Mouse (Mus musculus): ENCODE data around the gene Tbl1xr1. TPM values are rescaled to one million over a fixed set of nuclear protein-coding genes. Genes with fewer than 3 reads are reported as not detected.

Tbl1xr1 gene
- total and polyA plus RNA-seq, 2 experiments from 2014 or later = 7.5 to 44.9 TPM

DNA sequence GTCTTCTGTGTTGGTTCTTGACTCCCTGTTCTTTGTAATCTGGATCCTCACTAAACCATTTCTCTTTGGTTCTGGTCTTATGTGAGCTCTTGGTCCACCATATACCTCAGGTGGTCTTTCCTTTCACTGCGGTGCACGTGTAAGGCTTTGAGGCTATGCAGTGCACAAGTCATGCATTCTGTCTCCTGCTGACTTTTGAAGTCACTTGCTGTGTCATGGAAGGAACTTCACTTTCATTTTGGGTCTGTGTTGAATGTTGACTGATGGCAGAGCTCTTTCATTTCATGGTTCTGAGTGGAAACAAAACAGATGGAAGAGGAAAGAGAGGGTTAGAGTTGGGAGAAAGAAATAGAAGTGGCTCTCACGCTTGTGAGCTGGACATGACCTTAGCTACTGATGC, 13.4 kb downstream of the Tbl1xr1 start:
- TF ChIP-seq CTCF (IDR thresholded peaks at IDR 0.05; ENCODE audit: low read depth) = no peak
- no peak for ATAC-seq
- 82% methylated on average over 3 of the region's 3 CpGs for WGBS
- no peak overlapping the region for H3K4me3 ChIP-seq (ENCODE audit: low read depth, low read length)
- no peak overlapping the region for H3K27ac ChIP-seq (ENCODE audit: low read depth, low read length)
- no peak for DNase-seq
- H3K36me3 ChIP-seq (ENCODE audit: insufficient read depth) = no peaks in the 10 kb centered on the region
- no peaks in the 10 kb centered on the region for H3K4me1 ChIP-seq (ENCODE audit: insufficient read depth)
- H3K9me3 ChIP-seq (ENCODE audit: low read length) = no peaks in the 10 kb centered on the region
- no peak overlapping the region for H3K9ac ChIP-seq
- no peak overlapping the region for H3K4me2 ChIP-seq (ENCODE audit: low read depth)
- H3K27me3 ChIP-seq (ENCODE audit: insufficient read depth, low read length) = no peaks in the 10 kb centered on the region

DNA sequence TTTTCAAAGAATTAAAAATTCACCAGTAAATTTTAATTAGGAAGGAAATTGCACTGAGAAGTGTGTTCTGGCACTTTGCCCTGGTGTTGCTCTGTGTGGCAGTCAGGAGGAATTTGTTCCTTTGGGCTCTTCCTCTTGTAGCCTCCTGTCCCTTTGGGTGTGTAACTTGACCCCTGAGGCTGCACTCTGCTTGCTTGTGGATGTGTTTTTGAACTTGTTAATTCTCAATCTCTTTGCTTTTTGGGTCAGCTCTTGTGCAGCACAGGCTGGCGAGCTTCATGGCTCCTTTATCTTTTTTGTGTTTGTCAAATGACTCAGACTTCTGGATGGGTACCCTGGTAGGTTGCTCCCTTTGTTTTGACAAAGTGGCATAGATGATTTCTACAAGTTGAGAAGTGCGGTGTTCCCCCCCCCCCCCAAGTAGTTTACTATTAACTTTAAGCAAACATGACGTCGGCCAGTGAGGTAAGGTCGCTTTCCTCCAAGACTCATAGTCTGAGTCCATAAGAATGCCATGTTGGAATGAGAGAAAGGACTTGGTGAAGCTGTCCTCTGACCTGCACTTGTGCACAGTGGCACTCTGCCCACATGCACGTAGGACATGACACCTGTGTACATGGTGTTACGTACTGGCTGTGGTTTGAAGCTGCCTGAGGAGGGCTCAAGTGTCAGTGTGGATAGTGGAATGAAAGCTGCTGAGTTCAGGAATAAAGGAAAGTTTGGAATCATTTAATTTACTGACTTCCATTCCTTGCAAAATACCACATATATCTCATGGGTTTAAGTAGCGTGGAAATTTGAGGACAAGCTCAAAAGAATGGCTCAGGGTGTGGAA, 14.2 kb downstream of the Tbl1xr1 start:
- no peaks in the 10 kb centered on the region for H3K4me1 ChIP-seq (ENCODE audit: insufficient read depth)
- H3K27me3 ChIP-seq (ENCODE audit: insufficient read depth, low read length) = no peaks in the 10 kb centered on the region
- no peak for DNase-seq
- no peak for ATAC-seq
- H3K9ac ChIP-seq = no peak overlapping the region
- no peaks in the 10 kb centered on the region for H3K9me3 ChIP-seq (ENCODE audit: low read length)
- H3K36me3 ChIP-seq (ENCODE audit: insufficient read depth) = no peaks in the 10 kb centered on the region
- H3K27ac ChIP-seq (ENCODE audit: low read depth, low read length) = no peak overlapping the region
- TF ChIP-seq CTCF (IDR thresholded peaks at IDR 0.05; ENCODE audit: low read depth) = no peak
- no peak overlapping the region for H3K4me2 ChIP-seq (ENCODE audit: low read depth)
- H3K4me3 ChIP-seq (ENCODE audit: low read depth, low read length) = no peak overlapping the region
- WGBS = 76% methylated on average over 8 of the region's 8 CpGs

DNA sequence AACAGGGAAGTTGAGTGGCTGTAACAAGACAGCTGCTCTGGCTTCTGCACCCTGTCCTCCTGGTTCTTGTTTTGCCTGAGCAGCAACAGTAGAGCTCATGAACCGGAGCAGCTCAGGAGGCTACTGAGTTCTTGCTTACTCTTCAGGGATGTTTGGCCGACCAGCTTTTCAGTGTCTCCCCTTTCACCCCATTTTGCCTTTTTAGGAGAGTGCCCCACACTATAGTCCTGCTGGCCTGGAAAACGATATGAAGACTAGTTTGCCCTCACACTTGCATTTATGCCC, 14.8 kb downstream of the Tbl1xr1 start:
- H3K9ac ChIP-seq = no peak overlapping the region
- no peaks in the 10 kb centered on the region for H3K27me3 ChIP-seq (ENCODE audit: insufficient read depth, low read length)
- H3K36me3 ChIP-seq (ENCODE audit: insufficient read depth) = no peaks in the 10 kb centered on the region
- TF ChIP-seq CTCF (IDR thresholded peaks at IDR 0.05; ENCODE audit: low read depth) = no peak
- 82% methylated on average over 3 of the region's 3 CpGs for WGBS
- H3K4me2 ChIP-seq (ENCODE audit: low read depth) = no peak overlapping the region
- H3K4me1 ChIP-seq (ENCODE audit: insufficient read depth) = no peaks in the 10 kb centered on the region
- H3K4me3 ChIP-seq (ENCODE audit: low read depth, low read length) = no peak overlapping the region
- H3K27ac ChIP-seq (ENCODE audit: low read depth, low read length) = no peak overlapping the region
- no peak for DNase-seq
- H3K9me3 ChIP-seq (ENCODE audit: low read length) = no peaks in the 10 kb centered on the region
- no peak for ATAC-seq

DNA sequence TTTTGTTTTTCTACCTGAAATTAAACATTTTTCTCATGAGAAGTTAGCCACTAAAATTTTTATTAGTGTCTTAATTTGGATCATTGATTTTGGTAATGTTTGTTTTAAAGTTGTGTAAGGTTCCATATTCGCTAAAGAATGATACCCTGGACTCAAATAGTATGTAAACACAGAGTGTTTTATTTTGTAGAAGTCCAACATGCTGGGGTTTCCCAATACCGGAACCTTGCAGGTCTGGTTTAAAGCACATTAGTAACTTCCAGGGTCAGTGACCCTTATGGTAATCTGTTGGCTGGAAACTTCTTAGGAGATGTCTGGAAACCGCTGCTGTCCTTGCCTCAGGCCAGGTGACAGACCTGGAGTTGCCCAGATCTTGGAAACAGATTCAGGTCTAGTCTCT, 15.2 kb downstream of the Tbl1xr1 start:
- no peaks in the 10 kb centered on the region for H3K27me3 ChIP-seq (ENCODE audit: insufficient read depth, low read length)
- DNase-seq = no peak
- H3K4me2 ChIP-seq (ENCODE audit: low read depth) = no peak overlapping the region
- no peak for ATAC-seq
- no peak overlapping the region for H3K4me3 ChIP-seq (ENCODE audit: low read depth, low read length)
- no peak overlapping the region for H3K27ac ChIP-seq (ENCODE audit: low read depth, low read length)
- no peaks in the 10 kb centered on the region for H3K4me1 ChIP-seq (ENCODE audit: insufficient read depth)
- H3K9me3 ChIP-seq (ENCODE audit: low read length) = no peaks in the 10 kb centered on the region
- WGBS = 93% methylated on average over 3 of the region's 3 CpGs
- TF ChIP-seq CTCF (IDR thresholded peaks at IDR 0.05; ENCODE audit: low read depth) = no peak
- H3K36me3 ChIP-seq (ENCODE audit: insufficient read depth) = no peaks in the 10 kb centered on the region
- H3K9ac ChIP-seq = no peak overlapping the region

DNA sequence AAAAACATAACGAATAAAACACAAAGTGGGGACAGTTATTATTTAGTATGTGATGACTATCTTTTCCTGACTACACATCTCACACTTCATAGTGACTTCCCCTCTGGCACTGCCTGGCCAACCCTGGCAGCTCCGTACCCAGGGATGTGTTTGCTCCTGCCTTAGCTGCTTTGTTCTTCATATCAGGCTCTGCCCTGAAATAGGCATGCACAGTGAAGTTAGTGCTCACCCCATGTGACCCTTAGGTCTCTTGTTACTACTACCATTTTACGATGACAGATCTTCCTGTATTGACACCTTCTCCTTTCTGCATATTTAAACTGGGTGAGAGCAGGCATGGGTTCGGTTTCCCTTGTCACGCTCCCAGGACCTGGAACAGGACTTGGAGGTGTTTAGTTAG, 16.3 kb downstream of the Tbl1xr1 start:
- Histone ChIP-seq H3K9me3 (ENCODE audit: low read length) (no peaks in the 10 kb centered on the region), H3K27ac (ENCODE audit: low read depth, low read length) (no peak overlapping the region), H3K4me2 (ENCODE audit: low read depth) (no peak overlapping the region), H3K36me3 (ENCODE audit: insufficient read depth) (no peaks in the 10 kb centered on the region), H3K27me3 (ENCODE audit: insufficient read depth, low read length) (no peaks in the 10 kb centered on the region), H3K4me3 (ENCODE audit: low read depth, low read length) (no peak overlapping the region), H3K4me1 (ENCODE audit: insufficient read depth) (no peaks in the 10 kb centered on the region), H3K9ac (no peak overlapping the region)
- TF ChIP-seq CTCF (IDR thresholded peaks at IDR 0.05; ENCODE audit: low read depth) = no peak
- DNase-seq (no peak), ATAC-seq (no peak)
- 89% methylated on average over 5 of the region's 5 CpGs for WGBS

DNA sequence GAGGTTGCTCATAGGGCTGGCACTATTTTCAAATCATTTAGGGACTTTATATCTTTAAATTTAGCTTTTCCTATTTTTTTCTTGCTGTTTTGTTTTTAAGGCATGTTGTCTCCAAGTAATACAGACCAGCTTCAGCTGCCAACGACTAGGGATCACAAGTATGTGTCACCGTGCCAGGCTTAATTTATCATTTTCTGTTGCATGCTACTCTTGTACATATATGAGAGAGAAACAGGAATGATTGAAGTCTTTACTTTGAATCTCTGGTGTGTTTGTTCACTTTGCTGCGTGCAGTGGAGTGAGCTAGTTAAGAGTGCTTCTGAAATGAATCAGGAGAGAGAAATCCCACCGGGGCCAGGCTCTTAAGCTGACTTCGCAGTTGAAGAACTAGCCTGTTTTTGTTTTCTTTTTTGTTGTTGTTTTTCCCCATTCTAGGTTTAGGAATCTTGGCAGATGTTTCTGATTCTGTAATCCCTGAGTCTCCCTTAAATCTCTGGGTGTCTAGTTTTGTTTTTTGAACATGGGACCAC, 27.6 kb downstream of the Tbl1xr1 start:
- H3K9me3 ChIP-seq (ENCODE audit: low read length) = no peaks in the 10 kb centered on the region
- H3K36me3 ChIP-seq (ENCODE audit: insufficient read depth) = no peaks in the 10 kb centered on the region
- H3K4me3 ChIP-seq (ENCODE audit: low read depth, low read length) = no peak overlapping the region
- H3K4me2 ChIP-seq (ENCODE audit: low read depth) = no peak overlapping the region
- no peak for DNase-seq
- no peak for TF ChIP-seq CTCF (IDR thresholded peaks at IDR 0.05; ENCODE audit: low read depth)
- H3K4me1 ChIP-seq (ENCODE audit: insufficient read depth) = no peaks in the 10 kb centered on the region
- 36% methylated on average over 5 of the region's 5 CpGs for WGBS
- H3K27me3 ChIP-seq (ENCODE audit: insufficient read depth, low read length) = no peaks in the 10 kb centered on the region
- no peak overlapping the region for H3K9ac ChIP-seq
- H3K27ac ChIP-seq (ENCODE audit: low read depth, low read length) = no peak overlapping the region
- no peak for ATAC-seq

DNA sequence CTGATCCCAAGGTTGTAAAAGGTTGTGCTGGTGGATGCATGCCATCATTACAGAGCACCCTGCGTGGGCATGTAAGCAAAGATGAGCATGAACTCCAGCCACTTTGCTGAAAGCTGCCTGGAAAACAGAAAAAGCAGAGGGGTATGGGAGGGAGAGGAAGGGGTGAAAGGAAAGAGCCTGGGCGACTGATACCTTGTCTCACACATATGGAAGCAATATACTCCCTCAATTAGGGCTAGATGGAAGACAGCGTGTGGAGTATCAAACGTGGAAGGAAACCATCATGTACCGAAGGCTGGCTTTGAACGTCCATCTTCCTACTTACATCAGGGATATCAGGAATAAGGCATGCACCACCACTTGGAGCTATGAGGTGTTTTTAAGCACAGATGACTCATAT, 29.0 kb downstream of the Tbl1xr1 start:
- Histone ChIP-seq H3K4me2 (ENCODE audit: low read depth) (no peak overlapping the region), H3K4me3 (ENCODE audit: low read depth, low read length) (no peak overlapping the region), H3K9me3 (ENCODE audit: low read length) (no peaks in the 10 kb centered on the region), H3K4me1 (ENCODE audit: insufficient read depth) (no peaks in the 10 kb centered on the region), H3K9ac (no peak overlapping the region), H3K27me3 (ENCODE audit: insufficient read depth, low read length) (no peaks in the 10 kb centered on the region), H3K36me3 (ENCODE audit: insufficient read depth) (no peaks in the 10 kb centered on the region), H3K27ac (ENCODE audit: low read depth, low read length) (no peak overlapping the region)
- ATAC-seq = no peak
- WGBS = 87% methylated on average over 6 of the region's 6 CpGs
- TF ChIP-seq CTCF (IDR thresholded peaks at IDR 0.05; ENCODE audit: low read depth) = no peak
- no peak for DNase-seq

Measured in forebrain, postnatal 0 days (tissue).